Mouse (Mus musculus): ENCODE data around the gene Vcpkmt. TPM values are rescaled to one million over a fixed set of nuclear protein-coding genes. Genes with fewer than 3 reads are reported as not detected.

Vcpkmt gene
- polyA plus RNA-seq, 2 experiments: 21.3 to 28.2 TPM

DNA sequence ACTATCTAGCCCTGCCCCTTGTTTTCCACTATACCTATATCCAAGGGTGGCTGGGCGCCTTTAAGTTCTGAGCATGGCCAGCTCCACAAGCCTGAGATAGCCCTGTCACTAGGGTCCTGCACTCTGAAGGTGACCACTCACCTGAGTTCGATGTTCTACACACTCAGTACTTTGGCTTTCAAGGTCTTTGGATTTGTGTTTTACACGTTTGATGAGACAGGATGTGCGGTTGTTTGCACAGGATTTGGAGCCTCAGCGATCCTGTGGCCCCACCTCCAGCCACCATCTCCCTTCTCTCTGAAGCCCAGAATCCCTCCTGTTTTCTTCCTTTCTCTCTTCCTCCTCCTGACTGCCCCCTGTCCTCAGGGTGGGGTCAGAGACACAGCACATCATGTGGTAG, 49.6 kb downstream of the Vcpkmt start:
- Histone ChIP-seq H3K27ac (replicated peaks; ENCODE audit: low read depth, low read length) (no peak overlapping the region), H3K4me1 (ENCODE audit: control insufficient read depth, insufficient read depth, low read length) (peaks cover 15% of the 10 kb centered on the region), H3K9me3 (ENCODE audit: control insufficient read depth, low read length) (no peaks in the 10 kb centered on the region), H3K4me2 (replicated peaks; ENCODE audit: low read depth, low read length, severe bottlenecking) (no peak overlapping the region), H3K36me3 (ENCODE audit: control insufficient read depth, insufficient read depth, low read length) (no peaks in the 10 kb centered on the region), H3K27me3 (ENCODE audit: control insufficient read depth, insufficient read depth, low read length) (no peaks in the 10 kb centered on the region), H3K4me3 (replicated peaks; ENCODE audit: low read length) (no peak overlapping the region), H3K9ac (ENCODE audit: low read depth, low read length, severe bottlenecking) (no peak overlapping the region)
- DNase-seq (ENCODE audit: low spot score) (no peak), ATAC-seq (ENCODE audit: low FRiP score, low read depth) (no peak)
- WGBS: 87% methylated on average over 5 of the region's 5 CpGs
- TF ChIP-seq POLR2A (IDR thresholded peaks at IDR 0.05; ENCODE audit: borderline replicate concordance, extremely low read depth, insufficient read depth, insufficient read length): no peak

DNA sequence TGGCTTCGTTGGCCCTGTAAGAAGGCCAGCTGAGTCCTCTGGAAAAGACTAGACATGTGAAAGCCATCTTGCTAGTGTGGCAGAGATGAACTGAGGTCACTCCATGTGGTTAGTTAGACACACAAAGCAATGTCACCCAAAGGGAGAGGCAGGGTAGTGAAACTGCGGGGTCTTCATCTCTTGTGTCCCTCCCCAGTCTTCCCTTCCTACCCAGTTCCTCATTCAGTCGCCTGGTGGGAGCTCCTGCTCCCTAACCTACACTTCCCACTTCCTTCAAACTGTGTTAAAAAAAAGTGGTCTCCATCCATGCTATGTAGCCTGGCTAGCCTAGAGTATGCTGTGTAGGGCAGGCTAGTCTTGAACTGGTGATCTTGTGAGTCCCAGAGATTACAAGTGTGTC, 50.3 kb downstream of the Vcpkmt start:
- Histone ChIP-seq H3K9me3 (ENCODE audit: control insufficient read depth, low read length) (no peaks in the 10 kb centered on the region), H3K36me3 (ENCODE audit: control insufficient read depth, insufficient read depth, low read length) (no peaks in the 10 kb centered on the region), H3K27ac (replicated peaks; ENCODE audit: low read depth, low read length) (no peak overlapping the region), H3K27me3 (ENCODE audit: control insufficient read depth, insufficient read depth, low read length) (no peaks in the 10 kb centered on the region), H3K9ac (ENCODE audit: low read depth, low read length, severe bottlenecking) (no peak overlapping the region), H3K4me3 (replicated peaks; ENCODE audit: low read length) (no peak overlapping the region), H3K4me1 (ENCODE audit: control insufficient read depth, insufficient read depth, low read length) (peaks cover 10% of the 10 kb centered on the region), H3K4me2 (replicated peaks; ENCODE audit: low read depth, low read length, severe bottlenecking) (no peak overlapping the region)
- ATAC-seq (ENCODE audit: low FRiP score, low read depth): no peak
- no peak for TF ChIP-seq POLR2A (IDR thresholded peaks at IDR 0.05; ENCODE audit: borderline replicate concordance, extremely low read depth, insufficient read depth, insufficient read length)
- DNase-seq (ENCODE audit: low spot score): no peak
- WGBS: 91% methylated on average over 3 of the region's 3 CpGs

DNA sequence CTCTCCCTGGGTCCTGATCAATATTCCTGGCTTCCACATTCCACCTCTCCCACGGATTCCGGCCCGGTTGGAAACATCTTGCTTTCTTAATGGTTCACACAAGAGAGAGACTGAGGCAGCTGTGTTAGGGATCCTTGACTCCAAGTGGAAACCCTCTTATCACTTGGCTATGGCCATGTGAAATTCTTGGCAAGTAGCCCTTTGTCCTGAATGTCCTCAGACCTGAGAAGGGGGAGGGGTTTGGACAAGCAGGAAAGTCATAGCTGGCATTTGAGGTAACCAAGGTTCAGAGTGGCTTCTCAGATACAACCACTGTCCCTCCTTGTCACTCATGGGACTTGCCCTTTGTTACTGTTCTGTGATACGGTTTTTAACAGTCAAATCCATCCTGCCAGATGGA, 50.7 kb downstream of the Vcpkmt start:
- Histone ChIP-seq H3K9me3 (ENCODE audit: control insufficient read depth, low read length) (no peaks in the 10 kb centered on the region), H3K4me2 (replicated peaks; ENCODE audit: low read depth, low read length, severe bottlenecking) (no peak overlapping the region), H3K4me3 (replicated peaks; ENCODE audit: low read length) (no peak overlapping the region), H3K36me3 (ENCODE audit: control insufficient read depth, insufficient read depth, low read length) (no peaks in the 10 kb centered on the region), H3K27ac (replicated peaks; ENCODE audit: low read depth, low read length) (no peak overlapping the region), H3K9ac (ENCODE audit: low read depth, low read length, severe bottlenecking) (no peak overlapping the region), H3K27me3 (ENCODE audit: control insufficient read depth, insufficient read depth, low read length) (no peaks in the 10 kb centered on the region), H3K4me1 (ENCODE audit: control insufficient read depth, insufficient read depth, low read length) (0 out of 2 replicates have a peak, but pooled peaks cover 5% of the 10 kb centered on the region)
- no peak for DNase-seq (ENCODE audit: low spot score)
- 86% methylated on average over 4 of the region's 4 CpGs for WGBS
- no peak for TF ChIP-seq POLR2A (IDR thresholded peaks at IDR 0.05; ENCODE audit: borderline replicate concordance, extremely low read depth, insufficient read depth, insufficient read length)
- no peak for ATAC-seq (ENCODE audit: low FRiP score, low read depth)

DNA sequence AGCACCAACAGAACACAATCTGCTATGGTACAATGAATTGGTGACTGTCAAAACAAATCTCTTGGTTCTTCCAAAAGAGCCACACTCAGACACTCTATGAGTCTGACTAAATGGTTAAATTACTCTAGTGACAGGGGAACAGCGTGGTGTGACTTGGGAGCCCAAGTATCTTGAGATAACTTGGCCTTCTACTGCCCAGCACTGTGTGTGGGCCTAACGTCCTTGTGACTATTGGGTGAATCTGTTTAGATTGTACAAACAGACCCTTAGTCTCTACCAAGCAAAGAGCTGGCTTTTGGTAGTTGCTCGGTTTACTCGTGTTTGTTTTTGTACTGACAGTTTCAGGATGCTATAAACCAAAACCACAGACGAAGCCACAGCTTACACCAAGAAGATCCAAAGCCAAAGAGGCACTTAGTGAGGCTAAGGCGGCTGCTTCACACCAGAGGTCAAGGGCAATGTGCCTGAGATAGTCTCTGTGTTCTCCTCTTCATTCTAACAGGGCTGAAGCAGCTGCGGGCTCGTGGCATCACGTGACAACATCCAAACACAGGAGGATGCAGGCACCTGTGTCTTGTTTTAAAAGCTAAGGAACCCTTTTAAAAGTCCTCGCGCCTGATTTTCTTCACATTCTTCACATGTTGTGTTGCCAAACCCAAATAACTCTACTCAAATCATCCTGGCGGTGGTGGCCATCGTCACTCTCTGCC, 53.0 kb downstream of the Vcpkmt start:
- WGBS: 77% methylated on average over 13 of the region's 13 CpGs
- no peaks in the 10 kb centered on the region for H3K9me3 ChIP-seq (ENCODE audit: control insufficient read depth, low read length)
- no peaks in the 10 kb centered on the region for H3K27me3 ChIP-seq (ENCODE audit: control insufficient read depth, insufficient read depth, low read length)
- H3K27ac ChIP-seq (replicated peaks; ENCODE audit: low read depth, low read length): no peak overlapping the region
- H3K4me1 ChIP-seq (ENCODE audit: control insufficient read depth, insufficient read depth, low read length): peaks cover 5% of the 10 kb centered on the region
- H3K36me3 ChIP-seq (ENCODE audit: control insufficient read depth, insufficient read depth, low read length): no peaks in the 10 kb centered on the region
- H3K9ac ChIP-seq (ENCODE audit: low read depth, low read length, severe bottlenecking): no peak overlapping the region
- ATAC-seq (ENCODE audit: low FRiP score, low read depth): no peak
- TF ChIP-seq POLR2A (IDR thresholded peaks at IDR 0.05; ENCODE audit: borderline replicate concordance, extremely low read depth, insufficient read depth, insufficient read length): no peak
- DNase-seq (ENCODE audit: low spot score): no peak
- H3K4me2 ChIP-seq (replicated peaks; ENCODE audit: low read depth, low read length, severe bottlenecking): no peak overlapping the region
- H3K4me3 ChIP-seq (replicated peaks; ENCODE audit: low read length): no peak overlapping the region

DNA sequence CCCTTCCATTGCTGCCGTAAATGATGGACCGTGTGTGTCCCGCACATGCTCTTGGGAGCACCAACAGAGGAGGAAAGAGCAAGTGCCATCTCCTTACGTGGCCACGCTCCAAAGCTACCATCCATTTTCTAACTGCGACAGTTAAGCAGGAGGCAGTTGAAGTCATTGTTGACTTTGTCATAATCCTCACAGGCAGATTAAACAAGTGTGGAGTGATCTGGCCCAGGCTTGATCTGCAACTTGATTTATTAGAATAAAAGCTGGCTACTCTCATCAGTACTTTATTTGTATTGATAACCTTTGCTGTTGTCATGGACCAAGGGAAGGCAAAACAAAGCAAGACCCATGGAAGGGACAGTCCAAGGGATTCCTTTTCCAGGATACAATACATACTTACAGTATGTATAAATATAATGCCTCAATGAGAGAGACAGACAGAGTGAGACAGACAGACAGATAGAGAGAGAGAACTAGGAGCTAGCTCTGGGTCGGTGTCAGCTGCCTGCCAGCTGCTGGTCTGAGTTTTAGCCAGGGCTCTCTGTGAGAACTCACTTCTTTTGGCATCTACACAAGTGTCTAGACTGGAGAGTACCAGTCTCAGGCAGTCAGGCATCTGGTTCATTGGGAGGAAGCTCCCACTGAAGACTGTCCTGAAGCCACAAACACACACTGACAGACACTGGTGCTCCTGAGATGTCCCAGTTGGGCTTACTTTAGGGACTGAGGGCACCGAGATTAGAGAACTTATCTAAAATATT, 54.4 kb downstream of the Vcpkmt start:
- no peak overlapping the region for H3K9ac ChIP-seq (ENCODE audit: low read depth, low read length, severe bottlenecking)
- 88% methylated on average over 8 of the region's 8 CpGs for WGBS
- no peaks in the 10 kb centered on the region for H3K9me3 ChIP-seq (ENCODE audit: control insufficient read depth, low read length)
- no peak overlapping the region for H3K27ac ChIP-seq (replicated peaks; ENCODE audit: low read depth, low read length)
- ATAC-seq (ENCODE audit: low FRiP score, low read depth): no peak
- H3K27me3 ChIP-seq (ENCODE audit: control insufficient read depth, insufficient read depth, low read length): no peaks in the 10 kb centered on the region
- H3K4me2 ChIP-seq (replicated peaks; ENCODE audit: low read depth, low read length, severe bottlenecking): no peak overlapping the region
- no peak for DNase-seq (ENCODE audit: low spot score)
- H3K36me3 ChIP-seq (ENCODE audit: control insufficient read depth, insufficient read depth, low read length): no peaks in the 10 kb centered on the region
- H3K4me3 ChIP-seq (replicated peaks; ENCODE audit: low read length): no peak overlapping the region
- no peak for TF ChIP-seq POLR2A (IDR thresholded peaks at IDR 0.05; ENCODE audit: borderline replicate concordance, extremely low read depth, insufficient read depth, insufficient read length)
- peaks cover 14% of the 10 kb centered on the region for H3K4me1 ChIP-seq (ENCODE audit: control insufficient read depth, insufficient read depth, low read length)

Small RNAs within 50 kb of the gene (microRNA-seq; reads per million reads assigned to microRNA genes)
- gene Gm23018: not detected

Other genes with a start within 250 kb of the Vcpkmt start
- 31.2 and 37.8 TPM in 2 replicates for gene Nemf, start 225.9 kb downstream of the Vcpkmt start, polyA plus RNA-seq (2012; rRNA removed)
- gene Nemf, start 225.9 kb downstream of the Vcpkmt start, polyA plus RNA-seq (2014; fragmentation: Nextera tagmentation; extraction: Ambion mirVana): 78.6 and 83.0 TPM in 2 replicates
- 106 and 118 TPM in 2 replicates for gene Arf6, start 210.9 kb downstream of the Vcpkmt start, polyA plus RNA-seq (2012; rRNA removed)
- 81.4 and 82.2 TPM in 2 replicates for gene Arf6, start 210.9 kb downstream of the Vcpkmt start, polyA plus RNA-seq (2014; fragmentation: Nextera tagmentation; extraction: Ambion mirVana)
- gene Gm9887, start 210.6 kb downstream of the Vcpkmt start, polyA plus RNA-seq (2012; rRNA removed): 0.53 and 0.58 TPM in 2 replicates
- 1.4 and 1.8 TPM in 2 replicates for gene Gm9887, start 210.6 kb downstream of the Vcpkmt start, polyA plus RNA-seq (2014; fragmentation: Nextera tagmentation; extraction: Ambion mirVana)
- gene Sos2, start 98.8 kb upstream of the Vcpkmt start, polyA plus RNA-seq (2012; rRNA removed): 34.4 and 37.1 TPM in 2 replicates
- 13.3 and 13.5 TPM in 2 replicates for gene Sos2, start 98.8 kb upstream of the Vcpkmt start, polyA plus RNA-seq (2014; fragmentation: Nextera tagmentation; extraction: Ambion mirVana)
- gene L2hgdh, start 141.8 kb upstream of the Vcpkmt start, polyA plus RNA-seq (2012; rRNA removed): 14.7 and 14.9 TPM in 2 replicates
- 14.5 and 17.4 TPM in 2 replicates for gene L2hgdh, start 141.8 kb upstream of the Vcpkmt start, polyA plus RNA-seq (2014; fragmentation: Nextera tagmentation; extraction: Ambion mirVana)
- gene Atp5s, start 141.9 kb upstream of the Vcpkmt start, polyA plus RNA-seq (2012; rRNA removed): 26.1 and 29.4 TPM in 2 replicates
- gene Atp5s, start 141.9 kb upstream of the Vcpkmt start, polyA plus RNA-seq (2014; fragmentation: Nextera tagmentation; extraction: Ambion mirVana): 30.8 and 36.1 TPM in 2 replicates
- 0.86 and 1.9 TPM in 2 replicates for gene Cdkl1, start 208.2 kb upstream of the Vcpkmt start, polyA plus RNA-seq (2012; rRNA removed)
- gene Cdkl1, start 208.2 kb upstream of the Vcpkmt start, polyA plus RNA-seq (2014; fragmentation: Nextera tagmentation; extraction: Ambion mirVana): 1.7 and 2.2 TPM in 2 replicates